Mouse (Mus musculus) left cerebral cortex, adult 9 months (tissue): ENCODE data around the gene Fhdc1.

Source experiments
- DNase-seq, 2 experiments: peaks; one replicate each; pipeline ENCODE4 v3.0.0; 2022; ENCODE audit warnings: low spot score in 2 of 2

Gene Fhdc1

DNA sequence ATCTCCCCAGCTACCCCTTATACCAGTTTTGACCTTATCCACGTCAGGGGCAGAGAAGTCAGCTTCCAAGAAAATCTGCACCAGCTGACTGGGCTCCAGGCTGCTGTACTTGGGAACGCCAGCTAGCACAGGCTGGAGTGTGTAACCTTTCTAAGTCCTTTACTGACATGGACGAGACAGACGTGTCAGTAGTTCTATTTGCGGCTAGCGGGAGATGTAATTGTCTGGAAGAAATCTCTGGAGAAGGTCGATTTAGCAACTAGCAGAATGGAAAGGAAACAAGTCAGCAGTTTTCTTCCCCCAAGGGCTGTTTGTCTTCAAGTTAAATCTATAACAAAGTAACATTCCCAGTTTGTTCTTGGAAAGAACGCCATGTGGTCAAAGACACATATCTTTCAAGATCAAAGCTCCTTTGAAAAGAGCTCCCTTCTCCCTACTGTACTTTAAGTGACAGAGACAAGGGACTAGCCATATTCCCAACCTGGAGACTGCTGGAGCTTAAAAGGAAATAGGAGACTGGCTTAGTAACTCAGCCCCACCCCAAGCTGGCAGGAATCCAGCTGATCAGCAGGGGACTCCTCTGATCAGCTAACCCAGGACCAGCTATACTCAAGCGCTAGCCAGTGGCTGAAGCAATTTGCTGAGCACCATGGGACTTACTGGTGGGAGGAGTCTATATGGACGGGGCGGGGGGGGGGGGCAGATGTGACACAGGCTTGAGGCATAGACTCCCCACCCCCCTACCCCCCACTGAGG is 44.8 kb downstream of the Fhdc1 start:
- DNase-seq: no peak

DNA sequence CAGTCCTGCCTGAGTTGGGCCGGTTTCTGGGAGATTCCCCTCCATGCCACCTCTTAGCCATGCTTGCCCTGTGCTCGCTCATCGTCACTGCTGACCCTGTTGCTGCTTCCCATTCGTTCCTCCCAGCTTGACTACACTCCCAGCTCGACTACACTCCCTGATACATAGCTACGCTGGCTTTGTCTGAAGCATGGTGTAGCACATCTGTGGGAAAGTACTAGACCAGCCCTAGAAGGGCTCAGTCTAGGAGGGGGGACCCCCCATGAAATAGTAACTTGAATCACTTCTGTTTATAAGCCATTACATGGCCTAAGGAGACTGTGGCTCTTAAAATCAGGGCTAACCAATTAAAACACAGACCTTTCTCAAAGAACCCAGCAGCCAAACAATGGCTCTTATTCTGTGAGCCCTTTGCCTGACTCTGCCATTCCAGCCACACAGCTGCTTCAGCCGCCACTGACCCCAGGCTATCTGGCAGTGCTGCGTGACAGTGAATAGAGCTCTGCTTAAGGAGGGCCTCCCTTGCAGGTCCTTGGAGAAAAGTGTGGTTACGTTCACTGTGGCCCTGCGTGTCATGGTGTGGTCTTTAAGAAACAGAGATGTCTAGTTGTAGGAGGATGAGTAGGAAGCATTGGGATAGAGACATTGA is 47.3 kb downstream of the Fhdc1 start:
- DNase-seq: no peak

DNA sequence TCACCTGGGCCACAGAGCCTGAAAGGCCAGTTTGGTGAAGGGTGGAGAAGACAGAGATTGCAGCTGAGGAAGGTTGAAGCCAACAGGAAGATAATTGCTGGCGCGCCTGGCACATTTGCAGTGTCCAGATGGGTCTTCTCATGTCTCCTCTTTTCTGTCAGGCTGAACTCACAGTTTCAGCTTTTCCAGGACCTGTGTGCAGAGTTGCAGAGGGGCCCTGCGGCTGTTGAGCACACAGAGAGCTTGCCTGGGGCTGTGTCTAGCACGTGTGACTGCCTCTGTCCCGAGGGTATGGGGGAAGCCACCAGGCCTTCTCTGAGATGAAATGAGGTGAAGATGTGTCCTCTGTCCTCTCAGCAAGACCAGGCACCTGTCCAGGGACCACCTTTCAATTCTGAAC is 49.0 kb downstream of the Fhdc1 start:
- no peak for DNase-seq

DNA sequence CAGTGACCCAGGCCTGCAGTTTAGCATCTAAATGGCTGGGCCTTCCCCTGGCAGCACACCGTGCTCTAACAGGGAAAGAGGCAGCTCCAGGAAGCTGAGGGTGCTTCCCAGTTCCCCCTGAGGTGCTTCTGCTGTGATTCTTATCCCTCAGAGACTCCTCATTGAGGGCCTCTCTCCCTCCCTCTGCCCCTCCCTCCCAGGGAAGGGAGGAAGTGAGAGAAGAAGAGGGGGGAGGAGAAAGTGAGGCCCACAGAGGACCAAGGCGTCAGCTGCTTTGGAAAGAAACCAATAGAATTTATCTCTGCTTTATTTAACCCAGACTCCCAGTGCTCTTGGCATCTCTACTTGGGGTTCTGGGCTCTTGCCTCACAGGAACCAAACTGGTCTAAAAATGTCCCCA is 50.1 kb downstream of the Fhdc1 start:
- no peak for DNase-seq

DNA sequence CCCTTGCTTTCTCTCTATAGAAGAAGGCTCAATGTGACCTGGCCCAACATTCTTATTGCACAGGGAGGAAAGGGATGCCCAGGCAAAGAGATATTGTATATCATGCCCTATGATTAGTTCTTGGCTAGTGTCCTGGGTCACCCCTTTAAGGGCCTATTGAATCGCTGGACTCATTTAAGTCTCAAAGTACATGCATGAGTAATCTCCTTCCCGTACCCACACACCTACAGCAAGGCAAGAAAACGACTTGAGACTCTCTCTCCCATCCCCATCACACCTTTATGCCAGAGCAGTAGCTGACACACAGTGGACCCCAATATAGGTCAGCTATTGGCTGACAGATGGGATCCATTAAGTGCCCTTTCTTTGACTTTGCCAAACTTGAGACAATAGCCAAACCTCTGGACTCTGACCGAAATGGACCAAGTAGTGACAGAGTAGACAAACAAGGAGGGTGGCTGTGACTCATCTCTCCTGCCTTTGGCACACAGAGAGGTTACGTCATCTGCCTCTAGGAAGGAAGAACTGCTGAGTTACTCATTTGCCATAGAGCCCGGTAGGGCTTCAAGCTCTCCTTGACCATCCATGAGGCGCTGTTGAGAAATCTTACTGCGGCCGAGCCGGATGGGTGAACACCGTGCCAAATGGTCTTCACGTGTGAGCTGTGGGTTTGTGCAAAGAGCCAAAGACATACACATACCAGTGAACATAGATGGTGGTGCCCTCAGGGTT is 51.1 kb downstream of the Fhdc1 start:
- DNase-seq: peak in 1 of 2 experiments; percentile 38

DNA sequence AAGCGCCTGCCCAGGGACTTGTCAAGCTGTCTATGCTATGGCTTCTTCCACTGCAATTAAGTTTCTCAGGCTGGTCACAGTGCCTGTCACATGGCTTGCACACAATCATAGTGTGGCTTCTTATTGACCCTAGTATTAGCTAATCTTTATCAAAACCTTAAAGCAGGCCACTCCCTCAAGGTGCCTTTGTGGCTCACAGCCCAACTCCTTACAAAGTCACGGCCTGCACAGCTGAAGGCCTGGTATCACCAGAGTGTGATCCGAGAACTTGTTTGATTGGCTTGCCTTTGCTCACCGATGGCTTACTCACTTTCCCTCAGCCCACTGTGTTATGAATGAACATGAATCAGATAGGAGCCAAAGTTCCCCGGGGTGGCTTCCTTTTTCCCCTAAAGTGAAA is 52.5 kb downstream of the Fhdc1 start:
- DNase-seq: no peak

DNA sequence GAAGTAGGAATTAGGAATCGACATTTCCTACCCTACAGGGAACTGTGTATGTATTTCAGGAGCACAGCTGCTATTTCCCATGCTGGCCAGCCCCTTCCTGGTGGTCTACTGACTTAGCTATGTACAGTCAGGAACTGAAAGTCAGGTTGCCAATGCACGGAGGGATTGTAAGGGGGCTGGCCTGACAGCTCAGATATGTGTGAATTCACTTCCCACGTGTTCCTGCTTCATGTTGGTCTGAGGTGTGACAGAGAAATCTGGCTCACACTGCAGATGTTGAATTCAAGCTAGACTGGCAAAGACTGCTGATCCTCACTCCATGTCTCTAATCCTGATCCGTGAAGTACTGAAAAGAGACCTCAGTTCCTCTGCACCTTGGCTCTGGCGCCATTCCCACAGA is 57.9 kb downstream of the Fhdc1 start:
- peak in 1 of 2 experiments; percentile 47 for DNase-seq

DNA sequence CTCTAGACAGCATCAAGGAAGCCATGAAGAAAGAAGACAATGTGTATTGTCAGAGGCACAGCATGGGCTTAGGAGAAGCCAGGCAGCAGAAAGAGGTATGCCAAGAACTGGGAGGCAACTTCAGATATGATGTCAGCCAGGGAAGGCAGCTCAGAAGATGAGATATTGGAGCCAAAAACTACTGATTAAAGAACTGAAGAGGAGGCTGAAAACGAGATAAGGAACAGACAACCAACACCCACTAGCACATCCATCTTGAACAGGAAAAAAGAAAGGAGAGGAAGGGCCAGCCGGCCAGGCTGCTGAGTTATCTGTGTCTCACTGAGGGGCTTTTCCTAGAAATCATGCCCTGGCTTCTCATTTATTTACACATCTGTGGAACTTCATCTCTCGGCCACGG is 66.4 kb downstream of the Fhdc1 start:
- DNase-seq: no peak

DNA sequence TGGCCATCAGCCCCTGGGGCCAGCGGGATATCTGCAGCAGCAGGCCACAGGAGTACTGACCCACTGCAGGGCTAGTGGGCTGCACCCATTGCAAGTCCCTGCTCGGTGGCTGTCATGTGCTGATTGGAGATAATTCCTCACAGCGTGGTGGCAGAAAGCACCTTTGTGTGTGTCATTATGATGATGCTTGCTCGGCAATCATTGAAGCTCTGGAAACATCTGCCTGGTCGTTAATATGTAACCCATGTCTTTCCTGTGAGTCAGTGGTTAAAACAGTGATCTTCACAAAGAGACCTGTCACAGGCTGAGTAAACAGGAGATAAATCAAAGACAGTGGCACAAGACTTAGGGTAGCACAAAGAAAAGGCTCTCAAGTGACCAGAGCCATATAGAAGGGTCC is 67.3 kb downstream of the Fhdc1 start:
- DNase-seq: no peak

DNA sequence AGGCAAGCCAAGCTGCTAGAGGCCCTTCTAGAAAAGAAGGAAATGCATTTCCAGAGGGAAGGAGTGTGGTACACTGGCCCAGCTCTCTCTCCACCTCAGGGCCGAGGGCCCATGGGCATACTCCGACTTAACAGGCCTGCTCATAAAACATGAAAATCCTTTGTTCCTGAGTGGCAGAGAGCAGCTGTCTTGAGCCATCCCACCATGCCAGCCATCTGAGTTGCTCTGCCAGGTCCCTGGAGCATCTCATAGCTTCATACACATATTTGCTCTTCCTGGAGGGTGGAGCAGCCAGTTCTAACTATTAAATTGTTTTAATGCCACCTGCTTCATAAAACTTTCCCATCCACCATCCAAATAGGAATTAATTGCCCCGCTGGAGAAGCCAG is 70.8 kb downstream of the Fhdc1 start:
- no peak for DNase-seq

DNA sequence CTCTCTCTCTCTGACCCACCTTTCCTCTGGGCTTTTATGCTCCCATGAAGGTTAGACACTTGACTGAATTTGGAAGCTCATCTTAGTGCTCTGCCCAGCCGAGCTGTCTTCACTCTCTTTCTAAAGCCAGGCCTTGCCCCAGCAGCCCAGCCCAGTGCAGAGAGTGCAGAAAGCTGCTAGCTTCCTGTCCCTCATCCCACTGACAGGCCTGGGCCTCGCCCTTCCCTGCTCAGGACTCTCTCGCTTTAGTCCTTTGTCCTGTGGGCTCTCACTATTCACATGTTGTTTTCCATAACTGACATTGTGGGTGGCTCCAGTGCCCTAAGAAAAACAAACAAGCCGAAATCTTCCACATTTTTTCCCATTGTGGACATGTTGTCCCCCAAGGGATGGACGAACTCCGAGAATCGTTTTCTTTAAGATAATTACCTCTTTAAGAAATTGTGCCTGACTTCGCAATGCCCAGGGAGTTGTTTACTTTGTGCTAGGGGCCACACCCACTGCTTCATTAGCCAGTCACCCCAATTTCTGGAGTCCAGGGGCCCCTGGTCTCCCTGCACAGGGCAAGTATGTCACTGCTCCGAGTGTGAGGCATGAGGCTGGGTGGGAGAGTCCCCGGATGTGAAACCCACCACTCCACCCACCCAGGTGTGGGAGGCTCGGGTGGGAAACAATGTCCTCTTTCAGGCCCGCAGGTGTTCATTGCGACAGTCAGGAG is 71.3 kb downstream of the Fhdc1 start:
- no peak for DNase-seq

DNA sequence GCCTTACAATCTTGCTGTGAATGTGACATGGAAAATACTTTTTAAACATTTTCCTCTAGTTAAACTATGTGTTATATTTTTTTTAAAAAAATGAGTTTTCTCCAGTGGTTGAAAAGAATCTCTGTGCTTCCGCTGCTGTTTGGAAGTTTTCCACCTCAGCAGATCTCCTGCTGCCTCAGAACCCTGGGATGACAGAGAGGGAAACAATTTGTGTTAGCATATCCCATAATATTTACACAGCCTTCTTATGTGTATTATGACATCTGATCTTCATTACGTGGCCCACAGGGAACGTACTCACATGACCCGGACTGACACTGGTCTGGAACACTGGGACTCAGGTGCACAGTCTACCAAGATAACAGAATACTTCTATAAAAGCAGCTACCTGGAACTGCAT is 74.7 kb downstream of the Fhdc1 start:
- DNase-seq: no peak

DNA sequence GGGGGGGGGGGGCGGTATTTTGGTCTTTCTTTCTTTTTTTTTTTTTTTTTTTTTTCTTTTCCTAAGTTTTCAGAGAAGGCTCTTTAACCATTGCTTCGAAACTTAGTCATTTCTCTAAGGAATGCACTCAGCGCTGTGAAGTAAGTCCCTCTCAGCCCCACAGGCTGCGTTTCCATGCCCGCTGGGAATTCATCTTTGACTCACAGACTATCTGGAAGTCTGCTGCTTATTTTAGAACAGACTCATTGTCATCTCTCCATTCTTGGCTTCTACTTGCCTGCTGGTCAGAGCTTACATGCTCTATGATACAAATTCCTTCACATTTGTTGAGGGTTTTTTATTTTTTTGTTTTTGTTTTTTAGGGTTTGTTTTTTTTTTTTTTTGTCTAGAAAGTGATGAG is 76.8 kb downstream of the Fhdc1 start:
- DNase-seq: no peak

DNA sequence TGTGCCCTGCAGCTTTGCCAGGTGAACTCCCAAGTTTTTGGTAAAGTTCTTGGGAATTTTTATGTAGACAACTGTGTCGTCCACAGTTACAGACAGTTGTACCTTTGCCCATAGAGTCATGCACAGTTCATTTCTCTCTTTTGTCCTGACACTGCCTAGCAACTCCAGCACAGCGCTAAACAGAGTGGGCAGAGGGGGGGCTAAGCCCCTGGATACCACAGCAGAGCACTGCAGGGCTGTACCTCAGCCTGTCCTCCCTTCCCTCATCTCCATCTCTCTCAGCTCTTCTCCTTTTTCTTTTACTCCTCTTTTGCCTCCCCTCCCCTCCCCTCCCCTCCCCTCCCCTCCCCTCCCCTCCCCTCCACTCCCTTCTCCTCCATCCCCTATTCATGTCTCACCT is 77.5 kb downstream of the Fhdc1 start:
- DNase-seq: no peak

DNA sequence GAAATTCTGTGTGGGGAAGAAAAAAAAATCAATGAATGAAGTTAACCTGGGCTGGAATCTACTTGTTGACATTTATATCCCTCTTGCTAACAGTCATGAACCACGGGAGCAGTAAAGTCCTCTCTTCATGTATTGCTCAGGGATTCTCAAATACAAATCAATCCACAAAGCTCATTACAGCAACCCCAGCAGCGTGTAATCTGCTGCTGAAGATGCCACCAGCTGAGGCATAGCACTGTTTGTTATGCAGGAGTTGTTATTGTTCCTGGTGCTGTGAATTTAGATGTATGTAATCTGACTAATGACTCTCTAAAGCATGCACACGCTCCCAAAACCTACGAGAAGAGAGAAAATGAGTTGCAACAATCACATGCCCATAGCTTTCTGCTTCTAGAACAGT is 82.3 kb downstream of the Fhdc1 start:
- no peak for DNase-seq

DNA sequence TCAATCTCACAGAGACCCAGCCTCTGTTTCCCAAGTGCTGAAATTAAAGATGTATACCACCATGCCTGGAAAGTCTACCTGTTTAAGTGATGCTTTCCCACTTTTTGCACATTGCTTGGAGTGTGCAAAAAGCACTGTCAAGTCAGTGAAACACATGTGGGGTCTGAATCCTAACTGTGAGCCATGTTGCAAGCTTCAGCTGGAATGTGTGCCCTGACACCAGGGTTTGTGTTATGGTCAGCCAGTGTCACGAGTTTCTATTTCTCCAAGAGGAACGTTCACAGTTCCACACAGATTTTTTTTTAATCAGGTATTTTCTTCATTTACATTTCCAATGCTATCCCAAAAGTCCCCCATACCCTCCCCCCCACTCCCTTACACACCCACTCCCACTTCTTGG is 84.0 kb downstream of the Fhdc1 start:
- DNase-seq: no peak

DNA sequence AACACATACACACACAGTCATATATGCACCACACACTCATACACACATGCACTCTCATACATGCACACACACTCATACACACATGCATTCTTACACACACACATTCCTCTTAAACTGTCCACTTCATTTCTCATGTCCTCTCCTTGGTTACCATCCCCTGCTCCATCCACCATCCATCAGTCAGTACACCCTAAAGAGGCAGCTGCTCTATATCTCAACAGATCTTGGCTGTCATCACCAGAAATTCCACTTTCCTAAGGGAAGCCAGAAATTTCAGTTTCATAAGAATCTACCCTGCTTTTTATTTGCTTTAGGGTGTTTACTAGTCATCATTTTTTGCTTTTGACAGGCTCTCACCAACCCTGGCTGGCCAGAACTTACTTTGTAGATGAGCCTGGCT is 84.4 kb downstream of the Fhdc1 start:
- no peak for DNase-seq

DNA sequence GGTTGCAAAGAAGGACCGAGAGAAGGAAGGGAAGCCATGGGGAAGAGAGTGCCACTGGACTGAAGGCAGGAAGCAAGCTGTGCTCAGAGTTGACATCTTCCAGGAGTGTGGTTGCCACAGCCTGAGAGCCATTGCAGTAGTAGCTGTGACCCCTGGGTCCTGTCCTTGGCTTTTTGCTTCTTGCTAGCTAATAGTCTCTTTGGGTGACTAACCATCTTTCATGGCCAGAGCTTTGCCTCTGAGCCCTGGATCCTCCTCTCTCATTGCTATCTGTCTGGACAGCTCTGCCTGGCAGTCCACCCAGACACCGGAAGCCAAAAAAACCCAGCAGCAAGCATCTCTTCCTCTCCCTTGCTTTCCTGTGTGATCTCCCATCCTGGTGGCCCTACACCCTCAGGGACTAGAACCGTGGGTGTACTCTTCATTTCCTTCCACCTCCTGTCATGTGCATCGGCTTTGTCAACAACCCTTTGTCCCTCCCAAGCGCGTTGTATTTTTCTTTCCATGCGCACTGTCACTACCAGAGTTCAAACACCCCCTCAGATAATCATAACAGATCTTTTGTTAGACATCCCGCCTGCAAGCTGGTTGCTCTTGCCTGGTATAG is 85.3 kb downstream of the Fhdc1 start:
- no peak for DNase-seq
